Mouse (Mus musculus): ENCODE results near the gene Npvf.
"Not testable (repeated sequence)": the region's sequence is repeated elsewhere in the genome, so short reads cannot be mapped to it uniquely, and the experiment has no call there.

Gene Npvf

DNA sequence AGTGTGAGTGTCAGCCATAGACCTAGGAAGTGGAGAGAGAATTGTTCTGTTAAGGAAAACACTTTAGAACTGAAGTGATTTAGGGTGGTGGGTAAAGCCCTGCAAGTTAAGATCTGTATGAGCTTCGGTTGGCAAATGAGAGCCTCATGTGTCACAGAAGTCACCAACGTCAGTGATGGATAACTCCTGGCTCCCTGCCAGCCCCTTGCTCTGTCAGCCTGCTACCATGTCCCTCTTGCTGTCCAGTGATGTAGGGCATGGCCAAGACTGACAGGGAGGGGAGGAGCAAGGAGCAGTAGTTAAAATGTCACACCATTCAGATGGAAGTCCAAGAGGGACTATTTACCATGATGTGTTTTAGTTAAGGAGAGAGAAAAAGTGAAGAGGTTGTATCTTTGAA is 14.6 kb downstream of the Npvf start:
- DNase-seq = no peak

- DNase-seq = not testable (repeated sequence)
Observed at GRCm38 (mm10) chr6:50626170-50626569, 28.1 kb downstream of the Npvf start.

DNA sequence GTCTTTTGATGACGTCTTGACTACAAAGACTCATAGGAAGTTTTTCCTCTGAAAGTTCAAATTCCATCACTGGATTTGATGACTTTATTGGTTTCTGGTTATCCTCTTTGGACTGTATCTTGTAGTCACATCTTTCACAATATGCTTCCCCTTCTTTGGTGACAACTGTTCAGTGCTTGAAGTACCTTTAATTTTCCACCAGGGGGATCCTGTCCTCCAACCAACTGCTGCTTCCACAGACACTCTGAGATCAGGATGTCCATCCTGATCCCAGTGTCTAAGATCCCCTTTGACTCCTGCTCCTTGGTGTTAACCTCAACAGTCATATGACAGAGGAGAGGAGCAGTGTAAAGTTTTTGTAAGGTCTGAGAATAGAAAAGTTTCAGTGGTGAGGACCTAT is 36.0 kb downstream of the Npvf start:
- not testable (repeated sequence) for DNase-seq

DNA sequence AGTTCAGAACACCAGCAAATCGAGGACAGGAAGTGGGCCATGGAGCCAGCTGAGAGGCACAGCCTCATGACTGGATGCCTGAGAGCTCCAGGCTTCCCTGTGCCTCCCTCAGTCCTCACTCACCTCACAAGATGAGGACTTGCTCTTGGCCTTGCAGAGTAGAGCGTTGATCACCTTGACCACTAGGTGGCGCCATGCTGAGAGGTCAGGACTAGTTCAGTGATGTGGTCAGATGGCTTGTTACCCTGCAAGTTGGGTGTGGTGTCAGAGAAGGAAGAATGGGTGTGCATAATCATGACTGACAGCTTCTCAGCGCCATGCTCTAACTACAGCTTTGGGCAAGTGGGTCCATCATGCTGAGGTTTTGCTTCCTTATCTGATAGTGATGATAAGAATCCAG is 52.6 kb downstream of the Npvf start:
- DNase-seq = no peak
